Mouse (Mus musculus) kidney, postnatal 25 days (tissue): ENCODE data around the gene Rrp8.

Source experiments
- DNase-seq, 2 experiments: peaks; one replicate each; pipeline ENCODE4 v3.0.0; 2021; ENCODE audit warnings: mixed read lengths in 2 of 2

Gene Rrp8

GRCm38 (mm10) chr7:105736911-105737521 is at the start of gene Rrp8:
Gene Rrp8 (minus strand): TSS chr7:105737385.
- peak; percentile 43 to 61 for DNase-seq

DNA sequence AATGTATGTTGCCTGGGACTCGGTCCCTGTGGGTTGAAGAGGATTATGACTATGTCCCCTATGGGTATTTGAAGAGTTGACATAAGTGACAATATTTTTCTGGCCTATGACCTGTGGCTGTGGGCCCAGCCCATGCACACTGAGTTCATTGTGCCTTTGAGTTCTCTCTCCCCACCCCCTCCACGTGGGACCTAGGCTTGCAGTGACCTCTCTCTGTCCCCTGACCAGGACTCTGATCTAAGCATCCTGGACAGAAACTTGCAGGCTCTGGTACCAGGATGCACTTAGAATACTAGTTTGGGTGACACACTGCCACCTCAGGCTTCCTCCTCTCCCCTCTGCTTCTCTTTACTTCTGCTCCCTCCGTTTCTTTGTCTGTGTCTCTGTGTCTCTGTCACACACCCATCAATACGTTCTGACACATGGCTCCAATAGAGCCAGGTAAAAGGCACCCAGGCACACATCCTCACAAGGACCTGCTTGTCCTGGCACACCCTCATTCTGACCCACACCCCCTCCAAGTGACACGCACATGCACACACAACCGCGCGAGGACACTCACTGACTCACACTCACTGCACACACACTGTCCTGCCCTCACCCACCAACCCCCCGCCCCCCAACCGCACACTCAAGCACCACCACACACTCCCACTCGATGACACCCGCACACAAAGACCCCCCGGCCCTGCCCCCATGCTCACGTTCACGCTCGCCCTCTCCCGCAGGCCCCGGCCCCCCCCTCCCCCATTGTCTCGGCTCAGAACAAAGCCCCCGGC is 49.5 kb upstream of the Rrp8 start:
- no peak for DNase-seq

DNA sequence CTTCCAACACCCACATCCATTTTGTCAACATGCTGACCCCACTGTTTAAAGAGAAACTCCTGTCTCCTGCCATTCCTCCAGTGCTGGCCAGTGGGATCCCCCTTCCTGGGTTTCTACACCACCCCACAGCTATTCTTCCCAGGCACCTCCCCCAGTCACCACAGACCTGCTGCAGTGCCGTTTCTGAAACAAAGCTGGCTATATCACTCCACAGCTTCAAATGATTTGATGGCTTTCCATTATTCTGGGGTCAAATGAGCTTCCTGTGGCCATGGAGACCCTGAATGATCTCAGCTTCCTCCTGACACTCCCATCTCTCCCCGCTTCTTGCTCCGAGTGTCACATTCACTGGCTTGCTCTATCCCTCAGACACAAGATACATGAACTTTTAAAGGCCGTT is 47.4 kb upstream of the Rrp8 start:
- DNase-seq = no peak

DNA sequence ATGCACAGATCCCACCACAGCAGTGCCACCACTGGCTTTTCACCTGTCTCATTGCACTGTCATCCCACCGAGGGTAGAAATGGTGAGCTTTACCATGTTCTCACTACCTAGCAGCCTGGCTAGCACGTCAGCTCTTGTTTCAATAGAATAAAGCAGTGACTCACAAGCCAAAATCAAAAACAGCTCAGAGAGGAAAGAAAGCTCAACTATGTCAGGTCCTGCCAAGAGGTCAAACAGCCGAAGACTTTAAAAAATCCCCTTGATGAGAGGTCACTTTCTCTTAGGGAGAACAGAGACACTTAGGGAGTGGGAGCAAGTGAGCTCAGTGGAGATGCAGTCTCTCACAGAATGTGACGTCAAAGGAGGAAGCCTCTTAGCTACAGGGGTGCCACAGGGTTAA is 46.7 kb upstream of the Rrp8 start:
- DNase-seq = no peak

- DNase-seq = peak; percentile 62 to 66
Measured at GRCm38 (mm10) chr7:105778553-105779265, 41.5 kb upstream of the Rrp8 start.

GRCm38 (mm10) chr7:105777797-105778552 is 40.8 kb upstream of the Rrp8 start:
- peak; percentile 63 to 85 for DNase-seq

DNA sequence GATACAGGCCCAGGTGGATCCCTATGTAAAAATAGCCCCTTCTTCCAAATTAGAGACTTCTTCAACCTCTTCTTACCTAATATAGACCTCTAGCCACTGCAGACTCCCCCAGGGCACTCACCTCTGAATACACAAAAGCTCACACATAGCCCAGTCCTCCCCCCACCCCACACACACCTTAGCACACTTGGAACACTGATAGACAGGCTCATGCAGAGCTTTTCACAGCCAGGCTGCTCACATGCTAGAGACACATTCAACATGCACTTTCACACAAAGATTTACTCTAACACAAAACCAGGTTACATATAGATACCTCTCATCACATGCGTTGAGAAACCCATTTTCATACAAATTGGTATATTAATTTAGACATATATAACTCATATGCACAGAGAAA is 40.1 kb upstream of the Rrp8 start:
- no peak for DNase-seq

- DNase-seq = no peak
Measured at GRCm38 (mm10) chr7:105776026-105776425, 38.8 kb upstream of the Rrp8 start.

DNA sequence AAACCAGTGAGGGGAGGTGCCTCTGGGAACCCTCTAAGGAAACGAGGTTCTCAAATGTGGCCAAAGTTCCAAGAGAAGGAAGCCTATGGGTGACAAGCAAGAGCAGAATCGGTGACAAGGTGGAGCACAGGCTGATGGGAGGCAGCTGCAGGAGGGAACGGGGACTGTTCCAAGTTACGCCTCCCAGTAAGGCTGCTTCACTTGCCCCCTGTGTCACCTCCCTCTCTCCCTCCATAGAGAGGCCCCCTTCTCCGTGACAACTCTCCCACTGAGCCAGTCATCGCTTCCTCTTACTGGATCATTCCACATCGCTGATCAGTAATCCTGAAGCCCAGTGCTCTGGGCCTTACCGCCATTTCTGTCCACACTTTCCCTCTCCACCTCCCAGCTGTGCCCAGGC is 37.5 kb upstream of the Rrp8 start:
- DNase-seq = peak; percentile 55 to 75

- DNase-seq = no peak
Measured at GRCm38 (mm10) chr7:105773041-105773440, 35.9 kb upstream of the Rrp8 start.

DNA sequence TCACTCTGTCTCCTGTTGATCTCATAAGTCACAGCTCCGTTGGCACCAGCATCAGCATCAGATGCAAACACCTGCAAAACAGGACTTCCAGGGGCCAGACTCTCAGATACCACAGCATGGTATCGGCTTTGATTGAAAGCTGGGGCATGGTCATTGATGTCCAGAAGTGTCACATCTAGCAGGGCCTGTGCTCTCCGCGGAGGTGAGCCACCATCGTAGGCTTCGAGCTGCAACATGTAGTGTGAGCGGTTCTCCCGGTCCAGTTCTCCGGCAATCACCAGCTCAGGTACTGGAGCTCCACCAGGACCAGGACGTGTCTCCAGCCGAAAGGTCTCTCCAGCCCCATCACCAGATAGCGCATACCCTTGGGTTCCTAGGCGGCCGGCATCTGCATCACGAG is 35.1 kb upstream of the Rrp8 start:
- DNase-seq = no peak

DNA sequence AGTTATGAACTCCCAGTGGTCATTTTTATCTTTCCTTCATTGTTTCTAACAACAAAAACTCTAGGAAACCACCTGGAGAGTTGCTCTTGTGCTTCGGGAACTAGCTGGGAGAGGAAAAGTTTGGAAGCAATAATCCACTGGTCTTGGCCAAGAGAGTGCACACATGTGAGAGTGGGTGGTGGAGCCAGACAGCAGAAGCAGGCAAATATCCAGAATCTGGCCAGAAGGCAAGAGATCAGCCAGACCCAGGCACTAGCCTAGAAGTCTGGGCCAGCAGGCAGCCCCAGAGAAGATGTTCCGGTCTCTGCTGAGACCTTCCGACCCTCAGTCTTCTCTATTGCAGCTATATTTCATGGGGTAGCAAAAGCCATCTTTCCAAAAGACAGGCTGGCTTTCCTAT is 32.8 kb upstream of the Rrp8 start:
- DNase-seq = no peak

GRCm38 (mm10) chr7:105767729-105768165 is 30.6 kb upstream of the Rrp8 start:
- peak; percentile 44 to 71 for DNase-seq

DNA sequence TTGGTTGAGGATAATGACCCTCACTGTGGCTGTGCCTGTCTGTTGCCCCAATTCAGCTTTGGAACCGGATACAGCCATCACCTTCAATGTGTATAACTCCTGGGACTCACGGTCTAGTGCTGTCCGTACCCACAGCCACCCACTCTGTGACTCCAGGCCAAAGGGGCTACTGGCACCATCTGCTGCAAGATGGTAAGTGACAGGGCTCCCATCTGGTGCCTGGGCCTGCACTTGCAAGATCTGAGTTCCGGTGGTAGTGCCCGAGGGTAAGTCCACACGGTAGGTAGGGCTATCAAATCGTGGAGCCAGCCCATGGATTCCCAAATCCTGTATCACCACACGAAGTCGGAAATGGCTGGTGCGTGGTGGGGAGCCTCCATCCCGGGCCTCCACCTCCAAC is 27.1 kb upstream of the Rrp8 start:
- no peak for DNase-seq

- DNase-seq = no peak
Measured at GRCm38 (mm10) chr7:105762517-105763270, 25.5 kb upstream of the Rrp8 start.

DNA sequence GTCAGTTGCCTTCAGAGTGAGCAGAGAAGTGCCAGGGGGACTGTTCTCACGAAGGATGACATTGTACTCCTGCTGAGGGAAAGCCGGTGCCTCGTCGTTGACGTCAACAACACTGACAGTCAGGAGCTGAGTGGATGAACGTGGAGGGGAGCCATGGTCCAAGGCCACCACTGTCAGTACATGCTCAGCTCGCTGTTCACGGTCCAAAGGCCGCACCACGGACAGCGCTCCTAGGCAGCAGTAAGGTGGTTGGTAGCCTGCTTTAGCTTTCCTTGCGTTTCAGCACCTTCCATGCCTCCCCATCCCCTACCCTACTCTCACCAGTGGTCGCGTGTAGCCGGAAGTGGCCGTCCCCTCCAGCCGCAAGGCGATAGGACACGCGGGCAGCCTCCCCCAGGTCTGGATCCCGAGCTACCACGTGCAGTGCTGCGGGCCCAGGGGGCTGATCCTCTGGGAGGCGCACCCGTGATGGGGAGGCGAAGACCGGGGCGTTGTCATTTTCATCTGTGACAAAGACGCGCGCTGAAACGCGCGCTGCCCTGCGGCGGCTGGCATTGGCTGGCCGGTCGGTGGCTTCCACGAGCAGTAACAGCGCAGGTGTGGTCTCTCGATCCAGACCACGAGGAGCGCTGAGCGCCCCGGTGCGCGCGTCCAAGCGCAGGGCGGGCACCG is 24.8 kb upstream of the Rrp8 start:
- no peak for DNase-seq

GRCm38 (mm10) chr7:105753281-105753680 is 16.1 kb upstream of the Rrp8 start:
- DNase-seq = no peak

DNA sequence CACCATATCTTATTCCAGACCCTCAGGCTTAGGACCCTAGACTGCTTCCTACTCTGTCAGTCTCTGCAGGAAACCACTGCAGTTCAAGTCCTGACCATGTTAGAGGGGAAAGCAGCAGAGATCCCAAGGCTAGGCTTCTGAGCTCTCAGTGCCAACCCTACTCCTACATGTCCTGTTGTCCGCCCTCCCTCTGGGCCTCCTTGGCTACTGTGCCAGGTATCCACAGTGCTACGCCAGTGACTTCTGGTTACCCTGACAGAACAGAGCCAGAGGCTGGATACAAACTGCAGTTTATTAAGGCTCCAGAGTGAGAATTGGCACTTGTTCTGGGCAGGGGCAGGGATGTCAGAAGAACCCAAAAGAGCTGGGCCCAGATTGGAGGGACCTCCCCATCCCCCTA is 15.5 kb upstream of the Rrp8 start:
- no peak for DNase-seq

- peak; percentile 93 for DNase-seq
Measured at GRCm38 (mm10) chr7:105751491-105752433, 14.6 kb upstream of the Rrp8 start, which contains the start of gene Tpp1. Gene Tpp1 (minus strand): TSS chr7:105752235.

DNA sequence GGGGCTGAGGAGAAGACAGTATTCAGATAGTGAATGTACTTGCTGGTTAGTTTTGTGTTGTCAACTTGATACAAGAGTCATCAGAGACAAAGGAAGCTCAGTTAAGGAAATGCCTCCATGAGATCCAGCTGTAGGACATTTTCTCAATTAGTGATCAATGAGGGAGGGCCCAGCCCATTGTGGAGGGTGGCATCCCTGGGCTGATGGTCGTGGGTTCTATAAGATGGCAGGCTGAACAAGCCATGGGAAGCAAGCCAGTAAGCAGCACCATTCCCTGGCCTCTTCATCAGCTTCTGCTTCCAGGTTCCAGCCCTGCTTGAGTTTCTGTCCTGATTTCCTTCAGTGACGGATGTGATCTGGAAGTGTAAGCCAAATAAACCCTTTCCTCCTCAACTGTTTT is 10.6 kb upstream of the Rrp8 start:
- DNase-seq = no peak
